Mouse (Mus musculus) E14TG2a.4 (cell line): ENCODE results near the gene BC051019.

ENCODE experiments used
- CTCF ChIP-seq: conservative IDR thresholded peaks from 2 replicates; pipeline ENCODE4 v1.5.1; 2014; ENCODE audit warnings: low read length
- NANOG ChIP-seq: IDR thresholded peaks from 2 replicates; pipeline ENCODE4 v1.6.1; 2014; ENCODE audit warnings: borderline replicate concordance, low read length, mixed read lengths
- POU5F1 ChIP-seq: IDR thresholded peaks from 2 replicates; pipeline ENCODE4 v1.6.1; 2014; ENCODE audit warnings: low read length, borderline replicate concordance

- no peak for TF ChIP-seq CTCF
- no peak for TF ChIP-seq NANOG
- TF ChIP-seq POU5F1 = no peak
These were observed 32.7 kb downstream of the BC051019 start for GRCm38 (mm10) chr7:109690961-109691360.
